Mouse (Mus musculus) right cerebral cortex, postnatal 10 days (tissue): ENCODE results near the gene Sec63.

Experiments
- DNase-seq, 2 experiments: peaks; one replicate each; pipeline ENCODE4 v3.0.0; 2021; ENCODE audit warnings: low spot score in 2 of 2

Sec63 gene

GRCm38 (mm10) chr10:42862806-42863205 lies 101.5 kb downstream of the Sec63 start:
- no peak for DNase-seq

GRCm38 (mm10) chr10:42863621-42864391 lies 102.5 kb downstream of the Sec63 start:
- DNase-seq = peak; percentile 74 to 82

DNA sequence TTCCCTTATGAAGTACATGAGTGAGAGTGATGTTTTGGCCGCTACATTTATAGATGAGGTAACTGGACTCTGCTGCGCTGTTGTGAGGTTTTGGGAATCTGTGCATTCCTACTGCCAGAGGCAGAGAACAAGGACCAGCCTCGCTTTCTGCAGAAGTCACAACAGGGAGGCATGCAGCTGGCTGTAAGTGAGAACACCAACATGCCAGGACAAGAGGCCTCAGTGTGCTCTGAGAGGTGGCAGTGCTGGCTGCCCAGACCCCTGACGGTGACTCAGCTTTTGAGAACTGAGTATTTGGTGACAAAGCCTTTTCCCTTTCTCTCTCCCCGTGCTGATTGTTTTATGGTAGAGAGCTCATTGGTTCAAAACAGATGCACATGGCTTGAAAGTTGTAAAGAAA lies 103.4 kb downstream of the Sec63 start:
- DNase-seq = no peak

DNA sequence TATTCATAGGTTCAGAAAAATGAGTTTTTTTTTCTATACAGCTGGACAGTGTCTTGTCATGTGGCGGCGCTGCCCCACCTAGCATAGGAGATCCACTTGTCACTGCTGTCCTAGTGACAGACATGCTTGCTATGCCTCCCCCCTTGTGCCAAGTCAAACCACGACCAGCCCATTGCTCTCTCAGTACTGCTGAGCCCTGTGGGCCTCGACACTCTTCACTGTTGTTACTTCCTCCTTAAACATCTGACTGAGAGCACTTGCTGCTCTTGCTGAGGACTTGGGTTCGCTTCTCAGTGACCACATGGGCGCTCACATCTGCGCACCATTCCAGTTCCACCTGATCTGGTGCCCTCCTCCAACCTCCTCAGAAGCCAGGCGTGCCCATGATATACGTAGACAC lies 107.1 kb downstream of the Sec63 start:
- no peak for DNase-seq

- DNase-seq = no peak
Observed at GRCm38 (mm10) chr10:42869467-42869866, 108.2 kb downstream of the Sec63 start.

DNA sequence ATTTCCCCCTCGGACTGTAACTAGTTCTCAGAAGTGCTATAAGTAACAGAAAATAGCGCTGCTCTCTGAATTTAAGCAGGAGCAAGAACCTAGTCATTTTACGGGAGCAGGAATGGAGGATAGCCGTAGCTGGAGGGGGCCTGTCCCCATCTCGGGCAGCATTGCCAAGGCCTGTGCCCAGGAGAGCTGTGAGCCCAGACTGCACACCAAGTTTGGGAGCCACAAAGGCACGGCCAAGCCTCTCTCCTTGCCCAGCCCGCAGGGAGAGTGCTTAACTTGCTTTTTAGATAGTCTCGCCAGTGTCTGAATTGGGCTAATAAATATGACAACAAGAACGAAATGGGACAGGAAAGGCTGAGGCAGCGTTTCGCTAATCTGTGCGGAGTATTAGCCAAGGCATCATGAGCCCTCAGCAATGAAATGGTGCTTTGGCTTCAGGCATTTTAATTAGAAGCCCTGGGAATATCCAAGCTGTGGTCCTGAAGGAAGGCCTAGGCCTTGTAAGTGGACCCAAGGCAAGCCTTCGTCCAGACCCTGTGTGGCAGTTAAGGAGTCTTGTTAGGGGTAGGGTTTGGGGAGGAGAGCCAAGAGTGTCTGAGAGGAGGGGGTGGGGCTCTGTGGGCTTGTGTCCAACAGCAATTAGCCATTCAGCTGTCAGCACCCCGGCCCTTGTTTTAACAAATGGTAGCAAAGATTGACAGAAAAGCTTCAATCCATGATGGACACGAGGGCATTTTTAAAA lies 111.1 kb downstream of the Sec63 start:
- DNase-seq = peak; percentile 47 to 50

- DNase-seq = no peak
Observed at GRCm38 (mm10) chr10:42873077-42873595, 111.8 kb downstream of the Sec63 start.

DNA sequence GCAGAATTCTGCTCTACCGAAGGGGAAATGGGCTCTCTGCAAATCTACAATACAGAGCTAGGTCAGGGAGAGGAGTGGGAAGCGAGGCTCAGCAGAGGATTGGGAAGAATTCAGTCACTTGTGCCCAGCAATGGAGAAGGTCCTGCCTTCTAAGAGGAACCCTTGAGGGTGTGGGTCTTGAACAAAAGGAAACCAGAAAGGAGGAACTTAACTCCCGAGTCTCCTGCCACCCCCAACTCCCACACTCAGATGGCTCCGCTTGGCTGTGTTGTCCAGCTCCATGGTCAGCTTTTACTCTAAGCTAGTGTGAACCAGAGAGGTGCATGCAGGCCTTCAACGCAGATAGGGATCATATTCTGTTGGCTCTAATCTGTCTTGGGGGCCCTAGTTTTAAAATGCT lies 114.9 kb downstream of the Sec63 start:
- no peak for DNase-seq

GRCm38 (mm10) chr10:42879269-42879681 lies 118.0 kb downstream of the Sec63 start:
- DNase-seq = no peak

DNA sequence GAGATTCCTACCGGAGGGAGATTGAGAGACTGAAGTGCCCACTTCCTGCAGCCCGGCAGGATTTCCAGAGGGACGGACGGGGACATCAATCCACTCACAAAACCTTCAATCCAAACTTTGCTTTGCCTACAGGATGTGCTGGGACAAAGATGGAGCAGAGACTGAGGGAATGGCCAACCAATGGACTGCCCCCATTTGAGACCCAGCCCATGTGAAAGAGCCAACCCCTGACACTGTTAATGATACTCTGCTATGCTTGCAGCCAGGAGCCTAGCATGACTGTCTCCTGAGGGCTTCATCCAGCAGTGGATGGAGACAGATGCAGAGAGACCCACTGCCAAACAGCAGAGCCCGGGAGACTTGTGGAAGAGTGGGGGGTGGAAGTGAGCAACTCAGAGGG lies 118.4 kb downstream of the Sec63 start:
- no peak for DNase-seq
